Mouse (Mus musculus) hindbrain, postnatal 0 days (tissue): ENCODE measurements around the gene Ipo4. TPM values are rescaled to one million over a fixed set of nuclear protein-coding genes. Genes with fewer than 3 reads are reported as not detected.

Experiments used
- ATAC-seq: fragments of 200-750 bp; cut with Nextera tagmentation; 2 replicates; pipeline ENCODE4 v1.8.0; 2017; ENCODE audit warnings: mild to moderate bottlenecking, moderate TSS enrichment, moderate library complexity
- DNase-seq: peaks from one replicate; pipeline ENCODE4 v3.0.0-alpha.2; 2015; ENCODE audit warnings: low spot score
- H3K27ac ChIP-seq: fragments of 300-500 bp; sonication (generic); 2 replicates; pipeline ENCODE4 v1.5.1; 2014; ENCODE audit warnings: mild to moderate bottlenecking
- H3K27me3 ChIP-seq: fragments of 300-500 bp; sonication (generic); 2 replicates; pipeline ENCODE4 v1.6.1; 2014; ENCODE audit warnings: low read length, mixed read lengths; ENCODE audit not compliant: insufficient read depth
- H3K36me3 ChIP-seq: fragments of 300-500 bp; sonication (generic); 2 replicates; pipeline ENCODE4 v1.6.1; 2014; ENCODE audit warnings: low read length, mixed read lengths; ENCODE audit not compliant: insufficient read depth
- H3K4me1 ChIP-seq: fragments of 300-500 bp; sonication (generic); 2 replicates; pipeline ENCODE4 v1.6.1; 2014; ENCODE audit warnings: antibody characterized with exemption, low read length, mixed read lengths; ENCODE audit not compliant: insufficient read depth
- H3K4me2 ChIP-seq: fragments of 300-500 bp; sonication (generic); 2 replicates; pipeline ENCODE4 v1.6.1; 2014; ENCODE audit warnings: low read depth, mild to moderate bottlenecking, low read length, moderate library complexity, mixed read lengths
- H3K4me3 ChIP-seq: fragments of 300-500 bp; sonication (generic); 2 replicates; pipeline ENCODE4 v1.5.1; 2014; ENCODE audit warnings: low read length
- H3K9ac ChIP-seq: fragments of 300-500 bp; sonication (generic); replicated peaks from 2 replicates; pipeline ENCODE4 v1.6.1; 2014; ENCODE audit warnings: mild to moderate bottlenecking, low read length, moderate library complexity, mixed read lengths
- H3K9me3 ChIP-seq: fragments of 300-500 bp; sonication (generic); 2 replicates; pipeline ENCODE4 v1.6.1; 2016; ENCODE audit warnings: low read length, mixed read lengths
- CTCF ChIP-seq: IDR thresholded peaks from 2 replicates; pipeline ENCODE4 v1.5.1; 2016; ENCODE audit warnings: antibody characterized with exemption, control low read depth, low read depth
- WGBS: fragments of 180-500 bp; shearing (Covaris S2); extraction: QIAGEN DNeasy Blood & Tissue Kit; methylation state at CpG from one replicate; pipeline ENCODE4 v1.1.7; 2014; 5-methylcytosine and 5-hydroxymethylcytosine counted together
- polyA plus RNA-seq: library from polyadenylated mRNA; unstranded; fragments of >200 nt; fragmentation: Nextera tagmentation; extraction: Ambion mirVana; gene quantifications from 2 replicates; pipeline ENCODE4 v1.2.1, GENCODE M21; 2015
- total RNA-seq: library from RNA; depleted of rRNA; stranded (reverse); fragments of >200 nt; gene quantifications from 2 replicates; pipeline ENCODE4 v1.2.3, GENCODE M21; 2014

Ipo4 gene
- total and polyA plus RNA-seq, 2 experiments from 2014 or later, result 92.5 to 120 TPM

GRCm38 (mm10) chr14:55590748-55591330 is 44.9 kb downstream of the Ipo4 start, which contains the start of gene Psme2:
Gene Psme2, minus strand, starts transcription at chr14:55591113.
- H3K27ac ChIP-seq, result peak within 1 kb of the TSS; percentile 96
- WGBS, result under 1% methylated on average over 21 of the region's 22 CpGs
- H3K27me3 ChIP-seq, result no peaks in the 10 kb centered on the region
- H3K9me3 ChIP-seq, result no peaks in the 10 kb centered on the region
- H3K9ac ChIP-seq, result peak within 1 kb of the TSS; percentile 72
- peaks cover 17% of the 10 kb centered on the region for H3K36me3 ChIP-seq
- peaks cover 20% of the 10 kb centered on the region for H3K4me1 ChIP-seq
- H3K4me2 ChIP-seq, result peak within 1 kb of the TSS; percentile 90
- DNase-seq (peak; percentile 97), ATAC-seq (peak; percentile 96)
- no peak for TF ChIP-seq CTCF
- peak within 1 kb of the TSS; percentile 79 for H3K4me3 ChIP-seq

- TF ChIP-seq CTCF, result no peak
- Histone ChIP-seq H3K4me3 (peak overlapping the region; percentile 79), H3K4me1 (peaks cover 24% of the 10 kb centered on the region), H3K36me3 (peaks cover 8% of the 10 kb centered on the region), H3K4me2 (peak overlapping the region; percentile 90), H3K9ac (peak overlapping the region; percentile 72), H3K27ac (peak overlapping the region; percentile 96; the same call in 1 of the 2 replicates), H3K27me3 (no peaks in the 10 kb centered on the region), H3K9me3 (no peaks in the 10 kb centered on the region)
- DNase-seq (no peak), ATAC-seq (no peak)
- WGBS, result 89% methylated on average over 11 of the region's 11 CpGs
Measured at GRCm38 (mm10) chr14:55589771-55590448, 45.8 kb downstream of the Ipo4 start.

DNA sequence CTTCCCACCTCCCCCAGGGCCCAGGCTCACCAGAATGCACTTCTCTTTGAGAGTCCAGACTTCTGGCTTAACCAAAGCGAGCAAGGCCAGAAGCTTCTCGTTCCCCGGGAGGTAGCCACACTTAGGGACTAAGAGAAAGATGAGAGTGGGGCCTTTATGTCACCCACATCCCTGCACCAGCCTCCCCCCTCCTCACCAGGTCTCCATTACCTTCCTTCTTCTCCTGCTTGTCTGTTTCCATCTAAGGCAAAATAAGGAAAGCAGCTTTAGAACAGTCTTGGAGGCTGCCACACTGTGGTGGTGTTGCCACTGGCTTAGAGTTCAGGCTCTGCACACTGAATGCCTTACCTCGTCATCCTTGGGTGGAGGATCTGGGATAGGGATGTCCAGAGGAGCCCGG is 46.5 kb downstream of the Ipo4 start:
- Histone ChIP-seq H3K36me3 (peaks cover 1% of the 10 kb centered on the region; the same call in 1 of the 2 replicates), H3K9me3 (no peaks in the 10 kb centered on the region), H3K9ac (no peak overlapping the region), H3K4me2 (no peak overlapping the region), H3K4me1 (peaks cover 28% of the 10 kb centered on the region), H3K27ac (no peak overlapping the region), H3K4me3 (no peak overlapping the region), H3K27me3 (no peaks in the 10 kb centered on the region)
- DNase-seq (no peak), ATAC-seq (no peak)
- 88% methylated on average over 5 of the region's 5 CpGs for WGBS
- TF ChIP-seq CTCF, result no peak

DNA sequence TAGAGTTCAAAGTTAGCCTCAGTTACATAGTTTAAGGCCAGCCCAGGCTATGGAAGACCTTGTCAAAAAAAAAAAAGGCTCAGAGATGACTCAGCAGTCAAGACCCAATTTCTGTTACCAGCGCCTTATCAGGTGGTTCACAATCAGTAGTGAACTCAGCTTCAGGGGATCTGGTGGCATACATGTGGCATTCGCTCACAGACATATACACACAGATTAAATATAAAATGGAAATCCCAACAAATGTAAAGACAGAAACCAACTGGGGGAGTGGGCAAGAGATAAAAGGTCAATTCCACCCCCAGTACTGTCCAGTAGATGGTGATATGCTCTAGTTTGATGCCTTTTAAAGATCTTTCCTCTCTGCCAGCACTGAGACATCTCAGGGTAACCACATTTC is 49.6 kb downstream of the Ipo4 start:
- Histone ChIP-seq H3K27me3 (no peaks in the 10 kb centered on the region), H3K4me1 (0 out of 2 replicates have a peak, but pooled peaks cover 13% of the 10 kb centered on the region), H3K4me2 (no peak overlapping the region), H3K4me3 (no peak overlapping the region), H3K27ac (no peak overlapping the region), H3K9ac (no peak overlapping the region), H3K36me3 (peaks cover 9% of the 10 kb centered on the region; the same call in 1 of the 2 replicates), H3K9me3 (no peaks in the 10 kb centered on the region)
- no peak; the same call in 1 of the 2 replicates for TF ChIP-seq CTCF
- DNase-seq, result no peak
- WGBS, result 95% methylated on average over 2 of the region's 2 CpGs
- no peak for ATAC-seq

GRCm38 (mm10) chr14:55585566-55585960 is 50.2 kb downstream of the Ipo4 start:
- ATAC-seq (no peak), DNase-seq (no peak)
- Histone ChIP-seq H3K9me3 (no peaks in the 10 kb centered on the region), H3K9ac (no peak overlapping the region), H3K4me2 (peak overlapping the region; percentile 79), H3K27me3 (no peaks in the 10 kb centered on the region), H3K4me3 (peak overlapping the region; percentile 54), H3K4me1 (0 out of 2 replicates have a peak, but pooled peaks cover 13% of the 10 kb centered on the region), H3K27ac (peak overlapping the region; percentile 79; the same call in 1 of the 2 replicates), H3K36me3 (peaks cover 9% of the 10 kb centered on the region; the same call in 1 of the 2 replicates)
- no peak for TF ChIP-seq CTCF
- 60% methylated on average over 6 of the region's 6 CpGs for WGBS

GRCm38 (mm10) chr14:55584702-55585565 is 50.8 kb downstream of the Ipo4 start, which contains the start of gene Emc9:
Gene Emc9, minus strand, starts transcription at chr14:55585302.
- peaks cover 9% of the 10 kb centered on the region; the same call in 1 of the 2 replicates for H3K36me3 ChIP-seq
- peak; percentile 69 for DNase-seq
- H3K27me3 ChIP-seq, result no peaks in the 10 kb centered on the region
- H3K4me1 ChIP-seq, result 0 out of 2 replicates have a peak, but pooled peaks cover 9% of the 10 kb centered on the region
- peak within 1 kb of the TSS; percentile 79 for H3K4me2 ChIP-seq
- TF ChIP-seq CTCF, result no peak; the same call in 1 of the 2 replicates
- H3K4me3 ChIP-seq, result peak within 1 kb of the TSS; percentile 54
- peak; percentile 80 for ATAC-seq
- peak within 1 kb of the TSS; percentile 79 for H3K27ac ChIP-seq
- H3K9me3 ChIP-seq, result no peaks in the 10 kb centered on the region
- peak within 1 kb of the TSS; percentile 71 for H3K9ac ChIP-seq
- WGBS, result 4% methylated on average over 42 of the region's 43 CpGs
